Mouse (Mus musculus) intestine, embryonic 16.5 days (tissue): ENCODE measurements around the gene Arl10. TPM values are rescaled to one million over a fixed set of nuclear protein-coding genes. Genes with fewer than 3 reads are reported as not detected.
"Not testable (repeated sequence)": the region's sequence is repeated elsewhere in the genome, so short reads cannot be mapped to it uniquely, and the experiment has no call there.

Source experiments
- ATAC-seq: fragments of 200-750 bp; cut with Nextera tagmentation; 2 replicates; pipeline ENCODE4 v1.8.0; 2017; ENCODE audit warnings: moderate TSS enrichment, moderate library complexity
- H3K27ac ChIP-seq: fragments of 300-500 bp; sonication (generic); 2 replicates; pipeline ENCODE4 v1.5.1; 2014; ENCODE audit warnings: mild to moderate bottlenecking, low read length
- H3K27me3 ChIP-seq: fragments of 300-500 bp; sonication (generic); replicated peaks from 2 replicates; pipeline ENCODE4 v1.6.1; 2014; ENCODE audit warnings: low read length, control low read depth, mixed read lengths; ENCODE audit not compliant: control insufficient read depth, insufficient read depth
- H3K36me3 ChIP-seq: fragments of 300-500 bp; sonication (generic); 2 replicates; pipeline ENCODE4 v1.6.1; 2014; ENCODE audit warnings: low read length, control low read depth; ENCODE audit not compliant: control insufficient read depth, insufficient read depth
- H3K4me1 ChIP-seq: fragments of 300-500 bp; sonication (generic); 2 replicates; pipeline ENCODE4 v1.6.1; 2014; ENCODE audit warnings: low read length, control low read depth, mixed read lengths; ENCODE audit not compliant: control insufficient read depth, insufficient read depth
- H3K4me2 ChIP-seq: fragments of 300-500 bp; sonication (generic); 2 replicates; pipeline ENCODE4 v1.6.1; 2014; ENCODE audit warnings: low read depth, low read length, control low read depth
- H3K4me3 ChIP-seq: fragments of 300-500 bp; sonication (generic); 2 replicates; pipeline ENCODE4 v1.5.1; 2014; ENCODE audit warnings: mild to moderate bottlenecking, low read length
- H3K9ac ChIP-seq: fragments of 300-500 bp; sonication (generic); 2 replicates; pipeline ENCODE4 v1.6.1; 2014; ENCODE audit warnings: low read depth, low read length
- H3K9me3 ChIP-seq: fragments of 300-500 bp; sonication (generic); 2 replicates; pipeline ENCODE4 v1.6.1; 2016; ENCODE audit warnings: low read length, control low read depth; ENCODE audit not compliant: control insufficient read depth
- WGBS: fragments of 180-500 bp; shearing (Covaris S2); extraction: QIAGEN DNeasy Blood & Tissue Kit; methylation state at CpG from one replicate; pipeline ENCODE4 v1.1.7; 2014; 5-methylcytosine and 5-hydroxymethylcytosine counted together
- polyA plus RNA-seq: library from polyadenylated mRNA; unstranded; fragments of >200 nt; fragmentation: Nextera tagmentation; extraction: Ambion mirVana; gene quantifications from 2 replicates; pipeline ENCODE4 v1.2.1, GENCODE M21; 2015

The Arl10 gene
- polyA plus RNA-seq, 1 experiment from 2014 or later, result 21.5 TPM

DNA sequence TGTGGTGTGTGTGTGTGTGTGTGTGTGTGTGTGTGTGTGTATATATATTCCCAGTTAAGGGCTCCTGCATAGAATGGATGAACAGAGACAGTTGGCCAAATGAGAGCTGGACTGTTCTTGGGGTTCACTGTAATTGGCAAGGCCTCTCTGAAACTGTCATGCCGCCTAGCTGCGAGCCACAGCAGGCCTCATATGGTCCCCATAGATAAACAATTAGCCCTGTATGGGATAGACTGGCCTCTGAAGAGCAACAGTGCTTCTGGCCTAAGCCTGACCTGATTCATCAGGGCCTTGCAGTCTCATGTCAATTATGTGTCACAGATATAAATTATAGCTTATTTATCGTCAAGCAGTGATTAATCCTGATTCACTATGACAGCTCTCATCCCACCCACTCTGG, 33.2 kb downstream of the Arl10 start:
- ATAC-seq, result no peak
- 0 out of 2 replicates have a peak, but pooled peaks cover 2% of the 10 kb centered on the region for H3K36me3 ChIP-seq
- H3K27ac ChIP-seq, result no peak overlapping the region
- H3K4me2 ChIP-seq, result no peak overlapping the region
- WGBS, result 72% methylated on average over 3 of the region's 3 CpGs
- no peaks in the 10 kb centered on the region for H3K9me3 ChIP-seq
- no peaks in the 10 kb centered on the region for H3K27me3 ChIP-seq
- H3K9ac ChIP-seq, result no peak overlapping the region
- no peak overlapping the region for H3K4me3 ChIP-seq
- H3K4me1 ChIP-seq, result peaks cover 37% of the 10 kb centered on the region

DNA sequence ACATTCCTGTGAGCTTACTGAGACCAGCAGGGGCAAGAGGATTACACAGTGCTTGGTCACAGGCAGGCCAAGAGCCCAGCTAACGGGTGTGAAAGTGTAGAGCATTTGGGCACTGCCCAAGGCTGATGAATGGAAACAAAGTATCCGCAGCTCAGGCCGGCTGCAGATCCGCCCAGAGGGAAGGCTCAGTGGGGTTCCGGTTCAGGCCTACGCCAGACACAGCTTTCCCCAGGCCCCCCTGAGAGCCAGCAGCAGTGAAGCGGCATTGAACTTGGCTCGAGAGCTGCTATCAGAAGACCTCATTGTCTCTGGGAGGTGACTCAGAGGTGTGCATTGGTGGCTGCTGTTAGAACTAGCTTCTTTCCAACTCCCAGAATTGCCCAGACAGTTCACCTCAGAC, 33.9 kb downstream of the Arl10 start:
- Histone ChIP-seq H3K9me3 (no peaks in the 10 kb centered on the region), H3K4me3 (no peak overlapping the region), H3K4me1 (peaks cover 31% of the 10 kb centered on the region), H3K4me2 (0 out of 2 replicates have a peak overlapping the region, but pooled peaks have one; percentile 11), H3K9ac (peak overlapping the region; percentile 43), H3K27me3 (no peaks in the 10 kb centered on the region), H3K36me3 (0 out of 2 replicates have a peak, but pooled peaks cover 2% of the 10 kb centered on the region), H3K27ac (0 out of 2 replicates have a peak overlapping the region, but pooled peaks have one; percentile 3)
- ATAC-seq, result no peak
- 36% methylated on average over 8 of the region's 8 CpGs for WGBS

DNA sequence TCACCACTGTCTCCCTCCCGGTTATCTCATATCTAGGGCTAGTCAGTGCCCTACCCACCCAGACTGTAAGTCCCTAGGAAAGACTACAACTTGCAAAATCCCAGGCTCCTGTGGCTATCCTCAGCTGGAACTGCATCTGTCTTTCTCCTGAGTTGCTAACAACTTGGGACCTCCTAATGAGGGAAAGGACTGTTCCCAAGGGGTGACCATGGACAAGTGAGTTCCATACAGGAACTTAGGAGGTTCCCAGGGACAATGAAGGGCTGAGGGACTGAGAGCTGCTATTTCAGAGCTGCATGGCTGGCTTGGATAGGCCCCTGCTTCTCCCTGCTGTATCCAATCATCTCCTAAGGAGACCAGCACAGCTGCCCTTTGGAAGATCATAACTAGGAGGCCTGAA, 34.5 kb downstream of the Arl10 start:
- peak overlapping the region; percentile 43; the same call in 1 of the 2 replicates for H3K9ac ChIP-seq
- H3K27me3 ChIP-seq, result no peaks in the 10 kb centered on the region
- H3K4me2 ChIP-seq, result no peak overlapping the region
- no peaks in the 10 kb centered on the region for H3K9me3 ChIP-seq
- 0 out of 2 replicates have a peak, but pooled peaks cover 2% of the 10 kb centered on the region for H3K36me3 ChIP-seq
- H3K4me1 ChIP-seq, result peaks cover 31% of the 10 kb centered on the region
- no peak overlapping the region for H3K27ac ChIP-seq
- WGBS, result 33% methylated on average over 1 of the region's 1 CpGs
- no peak overlapping the region for H3K4me3 ChIP-seq
- ATAC-seq, result no peak

DNA sequence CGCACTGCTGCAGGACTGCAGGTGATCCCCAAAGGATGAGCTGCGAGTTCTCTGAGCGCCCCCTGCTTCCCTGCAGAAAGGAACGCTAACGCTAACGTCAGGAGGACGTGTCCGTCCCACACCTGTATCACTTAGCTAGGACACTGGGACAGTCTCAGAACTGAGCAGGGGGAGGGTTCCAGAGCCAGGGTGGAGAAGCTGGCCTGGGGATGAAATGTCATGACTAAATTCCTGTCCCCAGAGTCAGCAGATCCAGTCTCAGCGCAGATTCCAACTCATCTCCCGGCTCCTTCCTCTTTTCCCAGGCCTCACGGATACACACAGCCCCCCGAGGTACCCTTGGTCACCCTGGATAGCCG, 35.8 kb downstream of the Arl10 start:
- Histone ChIP-seq H3K9ac (peak overlapping the region; percentile 89), H3K4me3 (peak overlapping the region; percentile 85), H3K9me3 (no peaks in the 10 kb centered on the region), H3K4me2 (peak overlapping the region; percentile 93), H3K27ac (peak overlapping the region; percentile 75), H3K4me1 (peaks cover 26% of the 10 kb centered on the region), H3K27me3 (no peaks in the 10 kb centered on the region), H3K36me3 (no peaks in the 10 kb centered on the region)
- peak; percentile 55 for ATAC-seq
- 8% methylated on average over 13 of the region's 13 CpGs for WGBS

DNA sequence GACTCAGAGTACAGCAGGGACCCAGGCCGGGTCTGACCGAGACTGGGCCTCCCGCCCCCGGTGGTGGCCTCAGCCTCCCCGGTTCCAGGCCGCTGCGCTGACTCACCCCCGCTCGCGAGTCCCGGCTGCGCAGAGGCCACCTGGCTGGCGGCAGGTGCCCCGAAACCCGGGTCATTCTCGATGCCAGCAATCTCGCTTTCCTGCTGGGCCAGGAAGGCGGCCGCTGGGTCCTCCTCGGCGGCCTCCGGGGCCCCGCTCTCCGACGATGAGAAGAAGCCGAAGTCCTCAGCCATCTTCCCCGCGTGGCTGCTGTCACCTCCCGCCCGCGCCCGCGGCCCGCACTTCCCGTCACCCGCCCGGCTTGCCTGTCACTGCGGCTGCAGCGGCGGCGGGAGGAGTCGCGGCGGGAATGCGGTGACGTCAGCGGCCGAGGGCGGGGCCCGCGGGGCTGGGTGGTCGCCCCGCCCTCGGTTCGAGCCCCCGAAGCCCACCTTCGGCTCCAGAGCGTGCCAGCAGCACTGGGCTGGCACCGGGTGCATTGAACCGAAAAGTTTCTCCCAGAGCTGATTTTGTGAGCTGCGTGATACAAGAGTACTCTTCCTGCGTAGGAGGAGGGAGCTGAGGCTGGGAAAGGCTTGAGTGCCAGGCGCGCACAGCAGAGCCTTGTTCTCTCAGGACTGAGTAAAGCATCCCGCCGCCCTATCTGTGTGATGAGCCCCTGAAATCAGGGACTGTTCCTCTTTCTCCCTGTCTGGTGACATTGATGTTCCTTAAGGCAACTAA, 36.3 kb downstream of the Arl10 start, which contains the start of gene Cltb:
Gene Cltb, minus strand, starts transcription at position 373 of the 783 bp plus-strand sequence.
- Histone ChIP-seq H3K36me3 (no peaks in the 10 kb centered on the region), H3K4me2 (peak within 1 kb of the TSS; percentile 93), H3K27ac (peak within 1 kb of the TSS; percentile 75), H3K9ac (peak within 1 kb of the TSS; percentile 89), H3K9me3 (no peaks in the 10 kb centered on the region), H3K4me3 (peak within 1 kb of the TSS; percentile 85), H3K27me3 (no peaks in the 10 kb centered on the region), H3K4me1 (peaks cover 20% of the 10 kb centered on the region)
- peak; percentile 84 for ATAC-seq
- WGBS, result 1% methylated on average over 65 of the region's 66 CpGs

DNA sequence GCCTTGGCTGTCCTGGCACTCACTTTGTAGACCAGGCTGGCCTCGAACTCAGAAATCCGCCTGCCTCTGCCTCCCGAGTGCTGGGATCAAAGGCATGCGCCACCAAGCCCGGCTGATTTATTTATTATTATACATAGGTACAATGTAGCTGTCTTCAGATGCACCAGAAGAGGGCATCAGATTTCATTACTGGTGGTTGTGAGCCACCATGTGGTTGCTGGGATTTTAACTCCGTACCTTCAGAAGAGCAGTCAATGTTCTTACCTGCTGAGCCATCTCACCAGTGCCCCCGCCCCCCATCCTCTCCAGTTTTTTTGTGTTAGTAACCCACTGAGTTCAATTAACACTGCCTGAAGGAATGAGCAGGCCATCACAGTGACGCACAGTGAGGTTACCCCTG, 38.3 kb downstream of the Arl10 start:
- H3K4me2 ChIP-seq, H3K27ac ChIP-seq, H3K36me3 ChIP-seq, H3K4me3 ChIP-seq, H3K9ac ChIP-seq, ATAC-seq, H3K9me3 ChIP-seq, H3K27me3 ChIP-seq: not testable (repeated sequence)
- H3K4me1 ChIP-seq, result peaks cover 19% of the 10 kb centered on the region
- WGBS, result 88% methylated on average over 8 of the region's 8 CpGs

DNA sequence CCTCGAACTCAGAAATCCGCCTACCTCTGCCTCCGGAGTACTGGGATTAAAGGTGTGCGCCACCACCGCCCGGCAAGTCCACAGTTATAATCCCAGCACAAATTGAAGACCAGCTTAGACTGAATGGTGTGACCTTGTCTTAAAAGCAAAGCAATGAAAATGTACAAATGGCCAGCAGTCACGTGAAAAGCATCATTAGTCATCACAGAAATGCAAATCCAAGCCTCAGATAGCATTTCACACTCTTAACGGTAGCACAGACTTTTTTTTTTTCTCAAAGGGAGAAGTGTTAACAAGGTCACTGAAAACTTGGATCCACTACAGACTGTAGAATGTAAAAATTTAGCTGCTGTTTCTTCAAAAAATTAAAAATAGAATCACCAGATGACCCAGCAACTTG, 41.5 kb downstream of the Arl10 start:
- H3K36me3 ChIP-seq, result no peaks in the 10 kb centered on the region
- no peaks in the 10 kb centered on the region for H3K27me3 ChIP-seq
- 77% methylated on average over 8 of the region's 8 CpGs for WGBS
- H3K9me3 ChIP-seq, result no peaks in the 10 kb centered on the region
- no peak overlapping the region for H3K4me2 ChIP-seq
- no peak for ATAC-seq
- no peak overlapping the region for H3K4me3 ChIP-seq
- H3K4me1 ChIP-seq, result no peaks in the 10 kb centered on the region
- no peak overlapping the region for H3K27ac ChIP-seq
- no peak overlapping the region for H3K9ac ChIP-seq

DNA sequence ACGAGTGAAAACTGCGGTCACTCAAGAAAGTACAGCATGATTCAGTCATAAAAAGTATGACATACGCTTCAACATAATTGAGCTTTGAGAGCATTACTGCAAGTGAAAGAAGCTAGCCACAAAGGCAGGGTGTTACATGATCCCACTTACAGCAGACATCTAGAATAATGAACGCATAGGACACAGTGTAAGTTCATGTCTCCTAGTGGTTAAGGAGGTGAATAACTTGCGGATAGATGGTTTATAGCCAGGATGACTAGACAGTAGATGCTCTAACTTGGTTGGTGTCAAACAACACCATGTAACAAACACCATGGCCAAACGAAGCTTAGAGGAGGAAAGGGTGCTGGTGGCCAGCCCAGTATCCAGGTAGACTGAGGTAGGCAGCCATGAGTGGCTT, 42.2 kb downstream of the Arl10 start:
- no peaks in the 10 kb centered on the region for H3K9me3 ChIP-seq
- H3K27ac ChIP-seq, result no peak overlapping the region
- no peaks in the 10 kb centered on the region for H3K4me1 ChIP-seq
- 70% methylated on average over 6 of the region's 6 CpGs for WGBS
- ATAC-seq, result no peak
- H3K9ac ChIP-seq, result no peak overlapping the region
- H3K27me3 ChIP-seq, result no peaks in the 10 kb centered on the region
- no peak overlapping the region for H3K4me2 ChIP-seq
- no peaks in the 10 kb centered on the region for H3K36me3 ChIP-seq
- no peak overlapping the region for H3K4me3 ChIP-seq

DNA sequence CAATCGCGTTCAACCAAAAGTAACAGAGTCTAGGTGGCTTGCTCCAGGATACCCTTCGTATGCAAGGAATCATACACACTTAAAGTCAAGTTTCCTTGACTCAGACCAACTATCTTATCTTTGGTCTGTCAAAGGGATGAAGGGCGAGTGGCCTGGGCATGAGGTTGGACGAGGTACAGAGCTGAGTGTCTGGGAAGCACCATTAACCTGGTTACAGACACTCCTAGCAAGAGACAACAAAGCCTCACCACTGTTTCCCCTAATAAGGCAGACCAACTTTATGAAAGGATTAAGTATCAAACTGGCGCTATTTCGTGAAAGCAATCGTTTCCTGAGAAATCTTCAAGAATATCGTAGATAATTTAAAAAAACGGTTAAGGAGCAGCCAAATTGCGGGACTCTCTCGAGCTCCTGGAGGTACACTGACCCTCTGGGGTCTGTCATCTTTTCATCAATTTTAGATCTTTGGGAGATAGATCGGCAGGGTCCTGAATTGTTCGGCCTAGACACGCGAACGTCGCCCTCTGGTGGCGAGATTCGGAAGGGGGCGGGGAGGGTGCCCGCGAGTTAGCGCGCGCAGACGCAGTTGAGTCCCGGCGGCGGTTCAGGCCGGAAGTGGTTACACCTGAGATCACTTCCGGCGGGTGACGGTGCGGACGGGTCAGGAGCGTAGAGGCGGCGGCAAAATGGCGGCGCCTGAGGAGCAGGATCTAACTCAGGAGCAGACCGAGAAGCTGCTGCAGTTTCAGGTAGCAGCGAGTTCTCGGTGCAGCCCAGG, 46.5 kb downstream of the Arl10 start, which contains the start of gene Faf2:
Gene Faf2, plus strand, starts transcription at position 630 of the 778 bp plus-strand sequence.
- H3K9me3 ChIP-seq, result no peaks in the 10 kb centered on the region
- H3K27ac ChIP-seq, result peak within 1 kb of the TSS; percentile 78
- H3K36me3 ChIP-seq, result no peaks in the 10 kb centered on the region
- H3K9ac ChIP-seq, result peak within 1 kb of the TSS; percentile 98
- peak within 1 kb of the TSS; percentile 80 for H3K4me2 ChIP-seq
- no peaks in the 10 kb centered on the region for H3K27me3 ChIP-seq
- peaks cover 13% of the 10 kb centered on the region for H3K4me1 ChIP-seq
- peak; percentile 99 for ATAC-seq
- 11% methylated on average over 44 of the region's 44 CpGs for WGBS
- peak within 1 kb of the TSS; percentile 97 for H3K4me3 ChIP-seq
